Mouse (Mus musculus): Measurements from ENCODE around the gene Gm37240.

Gene Gm37240

DNA sequence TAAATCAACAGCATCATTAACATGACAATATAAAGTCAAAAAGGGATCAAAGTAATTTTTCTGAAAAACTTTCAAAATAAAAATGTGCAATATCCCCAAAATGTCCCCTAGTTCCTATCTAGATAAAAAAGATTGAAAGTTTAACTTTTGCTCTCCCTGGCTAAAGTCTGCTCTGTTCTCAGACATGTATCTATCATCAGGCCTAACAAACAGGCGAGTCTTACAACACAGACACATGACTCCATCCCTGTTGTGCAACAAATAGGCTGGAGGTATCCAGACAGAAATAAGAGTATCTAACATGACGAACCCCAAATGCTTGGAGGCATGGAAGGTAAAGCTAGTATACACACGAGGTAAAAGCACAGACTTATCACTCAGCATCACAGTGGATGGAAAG lies 68.0 kb downstream of the Gm37240 start:
- no peak for DNase-seq

DNA sequence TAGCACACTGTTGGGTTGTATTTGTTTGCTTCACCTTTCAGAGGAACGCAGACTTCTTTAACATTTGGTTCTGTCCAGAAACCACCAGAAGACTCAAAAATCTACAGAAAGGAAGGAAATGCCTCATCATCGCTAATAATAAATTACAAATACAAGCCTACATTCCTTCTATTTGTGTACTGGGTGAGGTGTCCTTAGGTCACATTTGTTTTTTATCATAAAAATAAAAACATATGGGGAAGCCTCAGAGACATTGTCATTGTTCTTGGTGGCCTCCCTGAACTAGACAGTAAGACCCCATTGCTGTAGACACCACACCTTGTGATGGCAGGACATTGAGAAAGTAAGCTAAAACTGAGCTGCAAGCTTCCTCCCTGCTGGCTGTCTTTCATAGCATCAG lies 70.1 kb downstream of the Gm37240 start, which contains the start of gene Fam160a1:
Gene Fam160a1, minus strand, starts transcription at position 101 of the 400 bp plus-strand sequence.
- DNase-seq: no peak

DNA sequence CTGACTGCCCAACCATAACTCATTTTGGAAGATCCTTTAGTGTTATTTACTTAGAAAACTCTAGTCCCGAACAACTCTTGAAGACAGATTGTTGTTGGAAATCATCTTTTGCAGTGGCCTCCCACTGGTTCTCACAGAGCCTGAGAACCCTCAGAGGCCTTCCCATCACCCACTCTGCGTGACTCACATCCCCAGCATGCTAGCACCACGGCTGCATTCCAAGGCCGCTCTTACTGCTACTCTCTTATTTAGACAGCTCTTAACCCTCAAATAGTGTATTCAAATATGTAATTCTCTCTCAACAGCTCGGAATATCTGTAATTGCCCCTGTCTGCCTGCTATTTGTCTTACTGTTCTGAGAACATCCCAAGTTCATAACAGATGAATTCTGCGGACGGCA lies 73.1 kb downstream of the Gm37240 start:
- DNase-seq: no peak

DNA sequence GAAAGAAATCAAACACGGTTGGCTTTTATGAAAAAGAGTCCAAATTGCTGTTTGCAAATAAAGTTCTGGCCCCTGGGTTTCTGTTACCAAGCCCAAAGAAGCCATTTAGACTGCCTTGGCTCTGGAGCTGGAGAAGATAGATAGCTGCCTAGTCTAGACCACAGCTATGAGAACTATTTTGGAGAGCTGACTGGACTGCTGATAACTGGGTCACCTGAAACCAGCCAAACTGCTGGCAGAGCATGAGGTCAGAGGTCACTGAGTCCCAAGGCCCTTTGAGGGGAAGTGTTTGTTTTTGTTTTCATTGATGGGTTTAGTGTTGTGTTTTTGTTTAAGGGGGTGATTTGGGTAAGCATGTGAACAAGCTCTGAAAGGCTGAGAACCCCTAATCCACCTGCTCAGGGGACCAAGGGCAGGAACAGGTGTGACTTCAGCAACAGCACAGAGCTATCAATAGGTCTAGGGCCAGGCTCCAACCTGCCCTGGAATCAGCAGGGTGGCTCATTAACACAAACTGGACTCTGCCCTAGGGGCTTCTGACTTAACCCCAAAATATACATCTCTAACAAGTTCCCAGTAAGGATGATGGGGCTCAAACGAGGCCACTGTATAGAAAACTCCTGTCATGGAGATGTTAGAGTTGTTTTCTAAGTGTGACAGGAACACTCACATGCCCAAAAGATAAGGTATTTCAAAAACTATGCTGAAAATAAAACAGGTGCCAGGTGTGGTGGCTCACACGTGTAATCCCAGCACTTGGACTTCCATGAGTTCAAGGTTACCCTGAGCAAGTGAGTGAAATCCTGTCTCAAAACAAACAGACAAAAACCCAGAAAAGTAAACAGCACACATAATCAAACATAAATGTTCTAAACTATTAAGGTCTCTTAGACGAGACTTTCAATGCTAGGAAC lies 74.0 kb downstream of the Gm37240 start:
- no peak for DNase-seq

DNA sequence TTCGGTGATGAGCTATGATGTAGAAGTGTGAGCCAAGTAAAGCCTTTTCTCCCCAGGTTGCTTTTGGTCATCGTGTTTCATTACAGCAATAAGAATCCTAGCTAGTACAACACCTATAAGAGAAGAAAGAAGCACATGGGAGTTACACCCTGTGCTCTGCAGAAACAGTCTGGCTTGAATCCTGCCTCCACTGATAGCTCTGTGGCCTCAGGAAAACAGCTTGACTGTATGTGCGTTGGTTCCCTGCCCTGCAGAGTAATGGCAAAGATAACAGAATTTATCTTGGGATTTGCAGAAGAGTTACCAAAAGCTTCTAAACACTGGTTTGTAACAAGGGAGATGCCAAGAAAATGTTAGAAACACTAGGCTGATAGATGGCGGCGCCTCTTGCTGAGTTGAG lies 75.3 kb downstream of the Gm37240 start:
- no peak for DNase-seq

DNA sequence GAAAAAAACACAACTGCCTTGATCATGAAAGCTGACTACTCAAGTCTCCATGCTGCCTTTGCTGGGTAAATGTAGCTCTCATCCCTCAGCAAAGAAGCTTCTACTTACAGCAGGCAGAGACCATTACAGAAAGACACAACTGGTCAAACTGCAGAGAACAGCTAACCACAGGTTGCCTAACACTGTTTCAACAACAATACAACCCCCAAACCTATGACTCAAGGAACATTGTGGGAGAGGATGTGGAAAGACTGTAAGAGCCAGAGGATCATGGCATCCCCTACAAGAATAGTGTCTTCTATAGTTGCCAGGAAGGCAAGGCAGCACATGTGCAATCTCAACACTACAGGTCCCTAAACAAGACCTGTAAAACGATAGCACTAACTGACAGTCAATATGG lies 94.2 kb downstream of the Gm37240 start:
- no peak for DNase-seq

DNA sequence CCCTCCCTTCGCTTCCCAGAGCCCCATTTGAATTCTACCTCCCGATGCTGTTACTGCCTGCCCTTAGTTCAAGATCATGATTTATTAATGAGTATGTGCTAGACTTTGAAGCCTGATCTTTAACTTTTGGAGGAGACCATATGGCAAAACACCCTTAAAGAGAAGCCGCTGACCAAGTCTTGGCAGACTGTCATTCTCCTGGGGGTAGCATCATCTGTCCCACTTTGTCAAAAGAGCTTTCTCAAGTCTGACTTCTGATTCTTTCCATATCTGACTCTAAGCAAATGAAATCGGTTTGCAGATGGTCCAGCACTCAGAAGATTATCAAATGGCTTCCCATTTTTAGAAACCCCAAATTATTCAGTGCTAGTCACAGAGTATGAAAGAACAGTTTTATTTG lies 97.6 kb downstream of the Gm37240 start:
- no peak for DNase-seq

DNA sequence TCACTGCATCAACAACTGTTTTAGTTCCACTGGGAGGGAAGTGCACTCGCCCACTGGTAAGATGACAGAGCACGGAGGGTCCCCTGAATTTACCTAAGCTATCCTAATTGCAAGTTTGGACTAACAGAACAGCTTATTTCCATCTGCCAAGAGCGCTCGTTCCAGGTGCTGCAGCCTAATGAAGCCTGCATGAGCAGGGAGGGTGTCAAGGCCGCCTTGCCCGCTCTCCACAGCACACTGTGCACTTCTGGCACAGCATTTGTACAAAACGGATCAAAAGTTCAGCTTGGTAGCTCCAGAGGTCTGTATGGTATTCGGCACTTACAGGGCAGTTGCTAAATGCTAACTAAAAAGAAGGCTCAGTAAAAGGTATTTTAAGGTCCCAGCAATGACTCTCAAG lies 100.8 kb downstream of the Gm37240 start:
- no peak for DNase-seq

DNA sequence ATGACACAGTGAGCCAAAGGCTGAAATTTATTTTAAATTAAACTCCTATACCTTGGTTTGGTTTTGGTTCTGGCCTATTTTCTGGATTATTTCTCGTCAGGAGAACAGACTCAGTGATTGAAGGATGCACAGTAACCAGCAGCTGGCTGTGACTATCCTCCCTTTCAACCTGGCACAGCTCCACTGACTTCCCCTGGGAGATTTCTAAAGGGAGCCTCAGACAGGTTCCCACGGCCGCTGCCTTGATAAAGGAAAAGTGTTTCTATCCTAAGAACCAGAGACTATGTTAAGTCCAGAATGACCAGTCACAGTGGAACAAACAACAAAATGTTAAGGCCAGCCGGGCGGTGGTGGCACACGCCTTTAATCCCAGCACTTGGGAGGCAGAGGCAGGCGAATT lies 106.4 kb downstream of the Gm37240 start:
- DNase-seq: no peak

DNA sequence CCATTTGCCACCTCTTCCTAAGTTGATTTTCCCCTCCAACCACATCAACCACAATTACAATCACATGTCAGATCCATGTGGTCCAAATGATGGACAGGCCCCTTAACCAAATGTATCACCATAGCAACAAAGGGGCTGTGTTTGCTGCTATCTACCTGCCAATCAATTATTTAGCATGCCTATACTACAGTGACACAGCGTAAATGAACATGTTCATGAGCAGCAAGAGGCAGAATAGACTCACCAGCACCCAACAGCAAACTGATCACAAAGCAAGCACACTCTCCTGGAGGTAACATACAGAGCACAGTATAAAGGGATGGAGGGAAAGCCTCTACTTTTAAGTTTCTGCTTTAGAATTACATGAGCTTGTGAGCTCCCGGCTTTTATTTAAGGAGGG lies 107.0 kb downstream of the Gm37240 start:
- DNase-seq: no peak

DNA sequence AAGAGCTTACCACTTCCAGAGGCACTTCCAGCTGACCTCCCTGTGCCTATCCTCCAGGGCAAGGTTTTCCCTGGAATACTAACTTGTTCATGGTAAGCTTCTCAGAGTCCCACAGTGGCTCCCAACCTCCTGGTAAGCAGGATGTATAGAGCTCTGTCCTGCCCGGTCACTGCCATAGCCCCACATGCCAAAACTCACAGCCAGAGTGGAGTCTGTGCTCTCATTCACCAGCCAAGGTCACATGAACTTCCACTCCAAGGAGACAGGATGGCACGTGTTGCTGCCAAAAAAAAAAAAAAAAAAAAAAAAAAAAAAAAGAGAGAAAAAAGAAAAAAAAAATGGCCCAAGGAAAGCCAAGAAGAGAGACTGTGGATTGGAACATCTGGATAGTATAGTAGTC lies 109.5 kb downstream of the Gm37240 start:
- no peak for DNase-seq

DNA sequence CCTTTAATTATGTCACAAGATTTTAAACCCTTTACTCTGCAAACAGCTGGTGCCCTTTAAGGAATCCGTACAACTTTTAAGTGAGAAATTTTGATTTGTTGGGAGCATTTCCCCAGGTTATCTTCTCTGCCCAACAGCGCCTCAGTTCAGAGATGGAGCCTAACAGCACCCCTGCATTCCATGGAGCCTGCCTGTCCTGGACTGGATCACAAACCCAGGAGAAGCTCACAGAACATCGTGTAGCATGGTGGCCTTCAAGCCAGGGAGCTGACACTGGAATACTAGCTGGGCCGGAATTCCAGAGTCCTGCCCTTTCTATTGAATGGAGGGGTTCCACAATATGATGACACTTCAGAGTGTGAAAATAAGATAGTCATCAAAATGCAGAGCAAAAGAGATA lies 110.0 kb downstream of the Gm37240 start:
- no peak for DNase-seq

DNA sequence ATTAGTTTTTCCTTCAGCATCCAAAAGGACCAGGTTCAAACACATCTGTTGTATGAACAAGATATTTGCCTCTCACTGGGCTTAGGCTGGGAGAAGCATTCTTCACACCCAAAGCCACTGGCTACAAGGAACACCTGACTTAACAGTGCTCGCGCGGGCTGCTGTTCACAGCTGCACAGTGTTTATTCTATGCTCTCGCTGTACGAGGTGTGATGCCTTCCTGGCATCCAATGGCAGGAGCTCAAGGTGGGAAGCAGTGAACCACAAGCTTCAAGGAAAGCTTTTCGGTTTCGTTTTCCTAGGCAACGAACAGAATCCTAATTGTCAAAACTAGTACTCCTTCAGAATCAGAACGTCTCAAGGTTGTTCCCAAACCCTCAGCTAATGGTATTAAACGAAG lies 110.6 kb downstream of the Gm37240 start:
- no peak for DNase-seq

DNA sequence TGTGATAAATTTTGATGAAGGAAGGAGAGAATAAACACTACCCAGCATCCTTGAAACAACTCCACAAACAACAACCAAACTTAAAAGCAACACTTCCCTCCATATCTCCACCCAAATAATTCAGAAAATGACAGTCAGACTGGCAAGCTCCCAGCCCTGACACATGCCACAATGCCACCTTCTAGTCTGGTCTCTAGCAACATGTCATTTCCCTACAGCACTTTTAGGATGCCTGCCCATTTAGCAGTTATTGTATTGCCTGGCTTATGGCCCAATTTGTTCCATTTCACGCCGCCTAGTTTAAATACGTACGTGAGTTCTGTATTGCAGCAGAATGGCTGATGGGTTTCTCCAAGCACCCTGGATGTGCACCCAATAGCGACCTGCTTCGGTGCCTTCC lies 111.2 kb downstream of the Gm37240 start:
- DNase-seq: no peak

DNA sequence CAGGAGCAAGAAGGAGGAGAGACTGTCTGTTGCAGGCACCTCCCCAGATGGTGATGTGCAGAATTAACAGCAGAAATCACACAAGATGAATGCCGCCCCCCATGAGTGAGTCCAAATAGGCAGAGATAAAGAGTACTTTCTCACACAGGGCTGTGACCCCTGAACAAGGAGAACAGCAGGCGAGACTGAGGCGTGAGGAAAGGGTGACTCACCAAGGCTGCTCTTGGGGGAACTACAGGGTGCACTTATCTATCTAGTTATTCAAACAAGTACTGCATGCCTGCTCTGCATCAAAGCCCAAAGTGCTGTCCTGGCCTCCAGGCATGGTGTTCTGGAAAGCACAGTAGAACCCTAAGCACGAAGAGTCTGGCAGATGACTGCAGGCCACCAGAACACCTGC lies 113.4 kb downstream of the Gm37240 start:
- DNase-seq: no peak

DNA sequence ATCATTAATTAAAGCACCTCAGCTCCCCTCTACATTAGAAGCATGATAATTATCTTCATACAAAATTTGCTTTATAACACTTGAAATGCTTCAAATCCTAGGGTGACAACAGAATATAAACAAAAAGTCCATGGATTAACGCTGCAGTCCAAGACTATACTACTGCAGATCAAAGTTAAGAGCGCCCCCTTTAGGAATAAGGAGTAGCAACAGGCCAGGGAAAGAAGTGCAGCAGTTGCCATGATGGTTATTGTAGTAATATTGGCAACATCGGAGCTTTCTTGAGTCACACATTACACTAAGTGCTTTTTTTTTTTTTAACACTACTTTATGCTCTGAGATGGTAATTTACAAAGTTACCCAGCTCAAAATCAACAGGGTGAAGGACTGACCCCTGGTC lies 113.9 kb downstream of the Gm37240 start:
- no peak for DNase-seq

DNA sequence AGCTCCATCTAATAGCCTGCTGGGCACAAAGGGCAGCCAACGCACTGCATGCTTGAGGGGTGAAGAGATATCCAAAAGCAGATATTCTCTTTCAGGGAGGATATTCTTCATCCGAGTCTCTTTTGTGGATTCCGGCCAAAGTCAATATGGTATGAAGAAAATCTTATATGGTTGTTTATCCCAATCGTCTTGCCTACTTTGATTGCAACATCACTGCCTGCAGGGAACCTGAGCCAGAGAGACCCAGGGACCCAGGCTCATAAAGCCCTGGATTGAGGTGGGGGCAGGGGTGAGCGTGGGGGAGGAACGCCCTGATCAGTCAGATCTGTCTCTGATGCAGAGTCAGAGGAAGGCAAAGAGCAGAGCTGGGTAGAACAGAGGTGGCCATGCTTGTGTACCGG lies 122.4 kb downstream of the Gm37240 start:
- DNase-seq: no peak

DNA sequence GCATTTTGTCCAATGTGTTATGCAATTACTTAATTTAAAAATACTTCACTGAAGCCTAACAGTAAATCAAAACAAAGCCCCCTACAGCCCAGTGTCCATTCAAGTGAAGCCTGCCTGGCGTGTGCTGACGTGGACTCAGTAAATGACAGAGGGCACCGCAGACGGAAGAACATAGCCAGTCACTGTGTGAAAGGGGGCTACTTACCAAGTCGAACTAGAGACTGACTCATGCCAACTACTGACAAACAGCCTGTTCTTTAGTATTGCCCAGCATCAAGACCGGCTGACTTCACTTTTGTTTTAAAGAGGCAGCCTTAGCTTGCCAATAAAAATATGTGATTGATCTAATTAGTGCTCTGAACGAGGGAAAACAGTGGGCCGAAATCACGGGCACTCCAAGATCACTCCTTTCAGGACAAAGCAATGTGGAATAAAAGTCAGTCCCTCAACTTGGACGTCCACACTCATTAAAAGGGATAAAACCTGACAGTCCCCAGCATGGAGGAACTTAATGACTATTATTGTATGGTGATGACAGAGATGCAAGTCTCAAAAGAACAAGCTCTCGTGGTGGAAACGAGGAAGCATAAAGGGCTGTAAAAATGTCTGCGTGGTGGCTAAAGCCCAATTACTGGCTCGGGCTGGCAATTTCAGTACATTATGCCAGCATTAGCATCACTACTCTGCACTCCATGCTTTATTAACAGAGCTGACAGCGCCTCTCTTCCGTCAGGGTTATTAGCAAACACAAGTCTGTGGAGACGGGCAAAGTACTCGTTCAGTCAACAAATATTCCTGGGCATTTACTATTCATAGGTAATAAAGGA lies 123.1 kb downstream of the Gm37240 start:
- no peak for DNase-seq

DNA sequence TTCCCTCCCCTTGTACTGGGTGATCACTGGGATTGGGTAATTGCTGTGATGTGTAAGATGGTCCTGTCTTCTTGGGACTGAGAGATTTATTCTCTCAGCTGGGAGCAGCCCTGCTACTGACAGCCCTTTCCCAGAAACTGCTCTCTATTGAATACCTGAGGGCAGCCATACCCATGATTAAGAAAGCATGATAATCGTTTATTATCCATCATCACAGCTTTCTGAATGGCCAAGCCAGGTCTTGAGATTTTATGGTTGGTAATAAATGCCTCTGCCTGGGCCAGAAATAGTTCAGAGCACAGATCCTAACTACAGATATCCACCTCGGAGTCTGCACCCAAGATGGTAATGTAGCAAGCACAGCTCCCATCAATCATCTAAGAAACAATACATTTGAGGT lies 129.4 kb downstream of the Gm37240 start:
- DNase-seq: no peak

DNA sequence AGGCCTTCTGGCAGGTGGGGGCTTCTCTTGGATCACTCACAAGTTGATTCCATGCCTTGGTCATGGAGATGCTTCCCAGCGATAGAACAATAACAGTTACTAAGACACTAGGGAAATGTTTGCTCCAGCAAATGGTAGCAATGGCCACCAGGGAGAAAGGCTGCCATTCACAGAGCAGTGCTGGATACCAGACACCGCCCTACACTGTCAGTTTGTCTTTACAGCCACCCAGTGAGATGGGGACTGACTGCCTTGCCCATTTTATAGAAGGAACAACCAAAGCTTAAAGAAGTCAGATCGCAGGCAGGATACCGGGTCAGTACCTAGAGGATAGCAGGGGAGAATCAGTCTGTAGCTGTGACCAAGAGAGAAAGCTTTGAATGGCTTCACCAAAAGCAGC lies 129.9 kb downstream of the Gm37240 start:
- no peak for DNase-seq

DNA sequence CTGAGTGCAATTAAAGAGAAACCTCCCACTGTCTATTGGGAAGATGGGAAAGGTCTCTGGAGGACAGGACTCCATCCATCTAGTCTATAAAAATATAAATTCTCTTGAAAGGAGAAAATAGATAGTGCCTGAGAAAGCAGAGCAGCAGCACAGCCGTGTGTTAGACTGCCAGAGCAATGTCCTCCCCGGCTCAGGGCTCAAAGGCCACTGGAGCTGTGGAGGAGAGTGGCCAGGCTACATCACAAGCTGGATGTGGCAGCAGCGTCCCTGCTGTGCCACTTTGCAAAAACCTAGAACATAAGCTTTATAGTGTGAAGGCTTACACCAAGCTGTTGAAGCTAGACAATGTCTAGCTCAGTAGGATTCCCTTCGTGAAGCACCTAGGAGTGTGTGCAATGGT lies 138.0 kb downstream of the Gm37240 start:
- no peak for DNase-seq

DNA sequence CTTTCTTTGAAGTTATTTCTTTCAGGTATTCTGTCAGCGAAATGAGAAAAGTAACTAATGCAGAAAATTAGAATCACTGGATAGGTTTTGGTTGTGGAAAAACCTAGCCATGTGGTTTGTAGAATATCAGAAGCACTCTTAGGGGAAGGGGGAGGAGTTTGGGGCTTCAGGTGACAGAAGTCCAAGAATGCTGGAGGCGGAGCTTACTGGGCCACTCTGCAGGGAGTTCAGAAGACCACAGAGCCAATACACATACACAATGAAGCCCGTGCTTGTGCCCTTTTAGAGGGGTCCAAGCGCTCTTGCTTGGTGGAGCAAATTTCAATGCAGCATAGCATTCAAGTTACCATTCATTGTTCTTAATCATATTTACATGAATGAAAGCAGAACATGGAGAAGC lies 138.5 kb downstream of the Gm37240 start:
- no peak for DNase-seq

DNA sequence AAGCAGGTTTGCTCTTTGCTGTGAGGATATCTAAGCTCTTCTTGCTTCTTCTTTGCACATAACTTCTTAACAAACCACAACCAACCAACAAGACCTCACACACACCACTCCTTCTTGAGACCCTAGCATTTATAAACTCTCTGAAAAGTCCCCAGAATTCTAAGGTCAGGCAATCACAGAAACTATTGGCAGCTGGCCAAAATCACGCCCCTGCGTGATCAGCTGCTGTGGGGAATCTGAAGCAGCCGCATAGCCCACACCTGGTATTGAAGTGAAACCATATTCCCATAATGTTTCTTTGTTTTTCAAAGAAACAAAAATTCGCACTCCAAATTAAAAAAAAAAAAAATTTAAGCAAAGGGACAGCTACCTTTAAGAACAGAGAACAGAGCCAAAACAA lies 141.2 kb downstream of the Gm37240 start:
- DNase-seq: no peak

DNA sequence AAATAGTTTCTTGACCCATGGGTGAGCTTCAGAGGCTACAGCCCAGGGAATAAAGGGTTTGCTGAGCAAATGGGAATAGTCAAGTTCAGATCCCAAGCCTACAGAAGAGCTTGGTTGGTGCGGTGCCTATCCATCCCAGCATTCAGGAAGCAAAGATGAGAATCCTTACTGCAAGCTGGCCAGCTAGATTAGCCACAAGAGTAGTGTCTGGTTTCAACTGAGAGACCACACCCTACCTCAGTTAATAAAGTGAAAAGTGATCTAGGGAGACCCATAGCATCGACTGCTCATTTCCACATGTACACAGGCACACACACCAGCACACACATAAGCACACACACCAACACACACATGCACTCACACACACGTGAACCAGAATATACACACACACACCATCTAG lies 145.6 kb downstream of the Gm37240 start:
- DNase-seq: no peak

All from thymus, postnatal 14 days (tissue).